Mouse (Mus musculus): Measurements from ENCODE around the gene Mat2a. TPM values are rescaled to one million over a fixed set of nuclear protein-coding genes. Genes with fewer than 3 reads are reported as not detected.
"Not testable (repeated sequence)": the region's sequence is repeated elsewhere in the genome, so short reads cannot be mapped to it uniquely, and the experiment has no call there.

Gene Mat2a
- polyA plus RNA-seq, 1 experiment from 2014 or later, result 463 TPM

GRCm38 (mm10) chr6:72458921-72459320, 19.6 kb upstream of the Mat2a start:
- Histone ChIP-seq H3K4me1 (ENCODE audit: control insufficient read depth, insufficient read depth, low read length) (0 out of 2 replicates have a peak, but pooled peaks cover 3% of the 10 kb centered on the region), H3K36me3 (ENCODE audit: control insufficient read depth, insufficient read depth, low read length) (no peaks in the 10 kb centered on the region), H3K27ac (ENCODE audit: low read depth, low read length) (no peak overlapping the region), H3K4me2 (no peak overlapping the region), H3K4me3 (ENCODE audit: low read depth, low read length) (no peak overlapping the region), H3K9ac (ENCODE audit: low read length) (no peak overlapping the region), H3K27me3 (ENCODE audit: control insufficient read depth, insufficient read depth, low read length) (no peaks in the 10 kb centered on the region), H3K9me3 (ENCODE audit: control insufficient read depth, low read length) (no peaks in the 10 kb centered on the region)
- no peak for DNase-seq (ENCODE audit: low spot score, missing footprints)
- 78% methylated on average over 5 of the region's 5 CpGs for WGBS
- no peak for ATAC-seq (ENCODE audit: low FRiP score)

- no peaks in the 10 kb centered on the region for H3K36me3 ChIP-seq (ENCODE audit: control insufficient read depth, insufficient read depth, low read length)
- no peaks in the 10 kb centered on the region for H3K27me3 ChIP-seq (ENCODE audit: control insufficient read depth, insufficient read depth, low read length)
- H3K4me2 ChIP-seq, result no peak overlapping the region
- H3K4me1 ChIP-seq (ENCODE audit: control insufficient read depth, insufficient read depth, low read length), result 0 out of 2 replicates have a peak, but pooled peaks cover 3% of the 10 kb centered on the region
- no peak for DNase-seq (ENCODE audit: low spot score, missing footprints)
- no peaks in the 10 kb centered on the region for H3K9me3 ChIP-seq (ENCODE audit: control insufficient read depth, low read length)
- H3K9ac ChIP-seq (ENCODE audit: low read length), result no peak overlapping the region
- no peak for ATAC-seq (ENCODE audit: low FRiP score)
- H3K27ac ChIP-seq (ENCODE audit: low read depth, low read length), result no peak overlapping the region
- 83% methylated on average over 7 of the region's 7 CpGs for WGBS
- H3K4me3 ChIP-seq (ENCODE audit: low read depth, low read length), result no peak overlapping the region
Measured at GRCm38 (mm10) chr6:72458418-72458817, 19.1 kb upstream of the Mat2a start.

DNA sequence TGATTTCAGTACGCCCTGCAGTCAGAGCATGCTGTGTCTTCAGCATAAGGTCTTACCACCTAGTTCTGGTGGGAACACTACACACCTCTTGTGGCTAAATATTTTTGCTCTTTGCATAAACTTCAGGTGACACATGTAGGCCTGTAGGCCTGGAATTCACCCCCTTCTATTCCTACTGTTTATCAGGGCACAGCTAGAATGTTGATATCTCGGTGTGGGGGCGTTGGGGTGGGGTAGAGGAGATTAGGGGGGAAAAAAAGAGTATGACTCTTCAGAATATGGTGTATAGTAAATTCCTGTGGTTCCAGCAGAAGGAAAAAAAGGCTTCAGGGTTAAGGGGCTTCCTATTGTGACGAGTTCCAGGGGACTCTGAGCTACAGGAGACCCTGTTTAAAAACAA, 17.2 kb upstream of the Mat2a start:
- ATAC-seq (ENCODE audit: low FRiP score), result no peak
- WGBS, result 83% methylated on average over 4 of the region's 4 CpGs

DNA sequence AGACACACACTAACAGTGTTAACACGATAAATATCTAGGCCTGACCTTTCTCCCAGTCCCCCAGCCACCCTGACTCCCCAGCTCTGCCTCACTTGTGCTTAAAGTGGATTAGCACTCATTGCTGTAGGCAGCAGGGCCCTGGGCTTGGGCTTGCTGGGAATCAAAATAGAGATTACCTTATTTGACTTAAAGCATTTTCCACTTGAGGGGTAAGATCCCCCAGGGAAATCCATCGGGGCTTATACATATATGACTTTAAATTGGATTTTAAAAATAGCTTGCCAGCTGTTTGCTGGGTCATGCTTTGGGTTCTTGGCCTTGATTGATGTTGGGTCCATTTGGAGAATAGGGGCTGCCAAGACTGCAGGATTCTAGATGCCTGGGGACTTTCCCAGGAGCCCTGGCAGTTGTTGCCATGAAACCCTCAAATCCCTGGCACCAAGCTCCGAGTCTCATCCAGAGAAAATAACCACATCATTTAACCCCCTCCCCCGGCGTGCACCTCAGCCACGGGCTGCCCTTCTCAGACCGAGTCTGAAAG, 15.5 kb upstream of the Mat2a start:
- H3K9ac ChIP-seq (ENCODE audit: low read length), result no peak overlapping the region
- H3K27me3 ChIP-seq (ENCODE audit: control insufficient read depth, insufficient read depth, low read length), result no peaks in the 10 kb centered on the region
- DNase-seq (ENCODE audit: low spot score, missing footprints) (no peak), ATAC-seq (ENCODE audit: low FRiP score) (peak; percentile 67)
- H3K9me3 ChIP-seq (ENCODE audit: control insufficient read depth, low read length), result no peaks in the 10 kb centered on the region
- 57% methylated on average over 7 of the region's 7 CpGs for WGBS
- H3K36me3 ChIP-seq (ENCODE audit: control insufficient read depth, insufficient read depth, low read length), result no peaks in the 10 kb centered on the region
- peak overlapping the region; percentile 25; the same call in 1 of the 2 replicates for H3K27ac ChIP-seq (ENCODE audit: low read depth, low read length)
- H3K4me1 ChIP-seq (ENCODE audit: control insufficient read depth, insufficient read depth, low read length), result 0 out of 2 replicates have a peak, but pooled peaks cover 3% of the 10 kb centered on the region
- no peak overlapping the region for H3K4me2 ChIP-seq
- H3K4me3 ChIP-seq (ENCODE audit: low read depth, low read length), result no peak overlapping the region

More for the DNA sequence above, 17.2 kb upstream of the Mat2a start:
- no peaks in the 10 kb centered on the region for H3K27me3 ChIP-seq (ENCODE audit: control insufficient read depth, insufficient read depth, low read length)
- DNase-seq (ENCODE audit: low spot score, missing footprints), result no peak
- H3K4me1 ChIP-seq (ENCODE audit: control insufficient read depth, insufficient read depth, low read length), result 0 out of 2 replicates have a peak, but pooled peaks cover 3% of the 10 kb centered on the region
- H3K27ac ChIP-seq (ENCODE audit: low read depth, low read length), result no peak overlapping the region
- H3K9ac ChIP-seq (ENCODE audit: low read length), result no peak overlapping the region
- no peak overlapping the region for H3K4me3 ChIP-seq (ENCODE audit: low read depth, low read length)
- no peaks in the 10 kb centered on the region for H3K36me3 ChIP-seq (ENCODE audit: control insufficient read depth, insufficient read depth, low read length)
- H3K9me3 ChIP-seq (ENCODE audit: control insufficient read depth, low read length), result no peaks in the 10 kb centered on the region
- no peak overlapping the region for H3K4me2 ChIP-seq

DNA sequence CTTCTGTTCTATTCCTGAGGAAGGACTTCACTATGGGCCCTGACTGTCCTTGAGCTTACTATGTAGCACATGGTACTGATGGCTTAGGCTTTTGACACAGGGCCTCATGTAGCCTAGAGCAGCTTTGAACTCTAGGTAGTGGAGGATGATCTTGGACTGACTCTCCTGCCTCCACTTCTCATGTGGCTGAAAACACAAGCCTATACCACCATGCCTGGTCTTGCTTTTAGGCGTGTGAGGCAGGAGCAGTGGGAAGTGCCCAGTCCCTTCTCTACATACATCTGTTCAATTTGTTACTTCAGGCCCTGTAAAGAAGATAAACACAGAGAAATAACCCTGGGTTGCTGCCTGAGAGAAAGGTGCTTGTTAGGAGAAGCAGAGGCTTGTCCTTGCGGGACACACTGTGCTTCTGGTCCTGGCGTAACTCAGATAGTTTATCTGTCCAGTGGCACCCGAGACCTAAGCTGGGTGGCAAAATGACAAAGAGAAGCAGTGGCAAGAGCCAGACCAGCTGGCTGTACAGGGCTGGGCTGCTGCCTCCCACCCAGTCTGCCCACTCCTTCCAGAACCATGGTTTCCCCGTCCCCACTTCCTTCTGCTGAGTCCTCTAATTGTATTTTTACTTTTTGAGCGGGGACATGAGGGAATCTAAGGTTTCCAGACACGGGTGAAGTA, 14.9 kb upstream of the Mat2a start:
- WGBS, result 75% methylated on average over 7 of the region's 7 CpGs
- Histone ChIP-seq H3K27ac (ENCODE audit: low read depth, low read length) (peak overlapping the region; percentile 25), H3K9ac (ENCODE audit: low read length) (no peak overlapping the region), H3K4me2 (no peak overlapping the region), H3K4me3 (ENCODE audit: low read depth, low read length) (no peak overlapping the region), H3K9me3 (ENCODE audit: control insufficient read depth, low read length) (no peaks in the 10 kb centered on the region), H3K27me3 (ENCODE audit: control insufficient read depth, insufficient read depth, low read length) (no peaks in the 10 kb centered on the region), H3K4me1 (ENCODE audit: control insufficient read depth, insufficient read depth, low read length) (0 out of 2 replicates have a peak, but pooled peaks cover 3% of the 10 kb centered on the region), H3K36me3 (ENCODE audit: control insufficient read depth, insufficient read depth, low read length) (no peaks in the 10 kb centered on the region)
- no peak for DNase-seq (ENCODE audit: low spot score, missing footprints)
- no peak for ATAC-seq (ENCODE audit: low FRiP score)

- Histone ChIP-seq H3K9ac (ENCODE audit: low read length) (no peak overlapping the region), H3K27me3 (ENCODE audit: control insufficient read depth, insufficient read depth, low read length) (no peaks in the 10 kb centered on the region), H3K4me2 (no peak overlapping the region), H3K27ac (ENCODE audit: low read depth, low read length) (no peak overlapping the region), H3K9me3 (ENCODE audit: control insufficient read depth, low read length) (no peaks in the 10 kb centered on the region), H3K36me3 (ENCODE audit: control insufficient read depth, insufficient read depth, low read length) (no peaks in the 10 kb centered on the region), H3K4me1 (ENCODE audit: control insufficient read depth, insufficient read depth, low read length) (0 out of 2 replicates have a peak, but pooled peaks cover 3% of the 10 kb centered on the region), H3K4me3 (ENCODE audit: low read depth, low read length) (no peak overlapping the region)
- no peak for ATAC-seq (ENCODE audit: low FRiP score)
- WGBS, result 63% methylated on average over 3 of the region's 3 CpGs
- DNase-seq (ENCODE audit: low spot score, missing footprints), result no peak
Measured at GRCm38 (mm10) chr6:72453578-72453977, 14.2 kb upstream of the Mat2a start.

DNA sequence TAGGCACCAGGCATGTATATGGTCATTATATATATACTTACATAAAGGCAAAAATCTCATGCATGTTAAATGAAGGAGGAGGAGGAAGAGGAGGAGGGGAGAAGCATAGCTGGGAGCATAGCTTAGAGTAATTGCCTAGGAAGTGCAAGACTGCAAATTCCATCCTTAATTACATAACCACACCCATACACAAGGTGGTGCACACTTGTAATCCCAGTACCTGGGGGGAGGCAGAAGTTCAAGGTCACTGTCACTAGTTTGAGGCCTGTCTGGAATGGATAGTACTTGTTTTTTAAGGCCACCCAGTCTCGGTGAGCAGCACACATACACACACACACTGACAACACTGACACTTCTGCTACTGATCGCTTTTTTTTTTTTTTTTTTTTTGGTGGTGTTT, 13.0 kb upstream of the Mat2a start:
- ATAC-seq (ENCODE audit: low FRiP score), result no peak
- WGBS, result 84% methylated on average over 2 of the region's 2 CpGs

GRCm38 (mm10) chr6:72451778-72452177, 12.4 kb upstream of the Mat2a start:
- not testable (repeated sequence) for DNase-seq (ENCODE audit: low spot score, missing footprints); H3K36me3 ChIP-seq (ENCODE audit: control insufficient read depth, insufficient read depth, low read length); H3K27me3 ChIP-seq (ENCODE audit: control insufficient read depth, insufficient read depth, low read length); H3K4me1 ChIP-seq (ENCODE audit: control insufficient read depth, insufficient read depth, low read length); ATAC-seq (ENCODE audit: low FRiP score); H3K4me2 ChIP-seq; H3K27ac ChIP-seq (ENCODE audit: low read depth, low read length); H3K4me3 ChIP-seq (ENCODE audit: low read depth, low read length); H3K9ac ChIP-seq (ENCODE audit: low read length); H3K9me3 ChIP-seq (ENCODE audit: control insufficient read depth, low read length)
- 79% methylated on average over 2 of the region's 2 CpGs for WGBS

More for the DNA sequence above, 13.0 kb upstream of the Mat2a start:
- H3K4me2 ChIP-seq, result no peak overlapping the region
- H3K4me3 ChIP-seq (ENCODE audit: low read depth, low read length), result no peak overlapping the region
- no peaks in the 10 kb centered on the region for H3K9me3 ChIP-seq (ENCODE audit: control insufficient read depth, low read length)
- no peak for DNase-seq (ENCODE audit: low spot score, missing footprints)
- H3K27ac ChIP-seq (ENCODE audit: low read depth, low read length), result no peak overlapping the region
- H3K27me3 ChIP-seq (ENCODE audit: control insufficient read depth, insufficient read depth, low read length), result no peaks in the 10 kb centered on the region
- H3K9ac ChIP-seq (ENCODE audit: low read length), result no peak overlapping the region
- 0 out of 2 replicates have a peak, but pooled peaks cover 3% of the 10 kb centered on the region for H3K4me1 ChIP-seq (ENCODE audit: control insufficient read depth, insufficient read depth, low read length)
- no peaks in the 10 kb centered on the region for H3K36me3 ChIP-seq (ENCODE audit: control insufficient read depth, insufficient read depth, low read length)

DNA sequence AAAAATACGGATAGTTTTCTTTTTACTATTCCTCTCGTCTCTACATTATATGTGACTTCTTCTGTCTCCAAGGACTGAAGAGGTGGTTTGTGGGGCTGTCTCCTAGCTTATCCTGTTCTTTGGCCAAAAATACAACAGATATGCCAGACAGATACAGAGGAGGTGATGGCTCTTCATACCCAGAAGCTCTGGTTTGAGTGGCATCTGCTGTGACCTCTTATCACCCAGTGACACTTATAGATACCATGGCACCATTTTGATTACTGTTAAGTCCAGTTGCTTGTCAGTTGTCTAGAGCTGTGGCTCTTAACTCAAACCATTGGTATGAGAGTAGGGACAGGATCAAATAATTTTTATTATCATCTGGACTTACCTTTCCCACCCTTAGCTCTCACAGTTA, 8.1 kb upstream of the Mat2a start:
- H3K4me3 ChIP-seq (ENCODE audit: low read depth, low read length), result no peak overlapping the region
- ATAC-seq (ENCODE audit: low FRiP score) (no peak), DNase-seq (ENCODE audit: low spot score, missing footprints) (peak; percentile 10)
- no peaks in the 10 kb centered on the region for H3K4me1 ChIP-seq (ENCODE audit: control insufficient read depth, insufficient read depth, low read length)
- H3K27ac ChIP-seq (ENCODE audit: low read depth, low read length), result no peak overlapping the region
- no peaks in the 10 kb centered on the region for H3K27me3 ChIP-seq (ENCODE audit: control insufficient read depth, insufficient read depth, low read length)
- WGBS, result 85% methylated on average over 2 of the region's 2 CpGs
- no peaks in the 10 kb centered on the region for H3K36me3 ChIP-seq (ENCODE audit: control insufficient read depth, insufficient read depth, low read length)
- no peak overlapping the region for H3K9ac ChIP-seq (ENCODE audit: low read length)
- no peak overlapping the region for H3K4me2 ChIP-seq
- no peaks in the 10 kb centered on the region for H3K9me3 ChIP-seq (ENCODE audit: control insufficient read depth, low read length)

All from midbrain, embryonic 11.5 days (tissue).